Mouse (Mus musculus) E14TG2a.4 (cell line): Measurements from ENCODE around the gene Nckipsd.

ENCODE experiments used
- CTCF ChIP-seq: conservative IDR thresholded peaks from 2 replicates; pipeline ENCODE4 v1.5.1; 2014; ENCODE audit warnings: low read length
- POU5F1 ChIP-seq: IDR thresholded peaks from 2 replicates; pipeline ENCODE4 v1.6.1; 2014; ENCODE audit warnings: low read length, borderline replicate concordance

DNA sequence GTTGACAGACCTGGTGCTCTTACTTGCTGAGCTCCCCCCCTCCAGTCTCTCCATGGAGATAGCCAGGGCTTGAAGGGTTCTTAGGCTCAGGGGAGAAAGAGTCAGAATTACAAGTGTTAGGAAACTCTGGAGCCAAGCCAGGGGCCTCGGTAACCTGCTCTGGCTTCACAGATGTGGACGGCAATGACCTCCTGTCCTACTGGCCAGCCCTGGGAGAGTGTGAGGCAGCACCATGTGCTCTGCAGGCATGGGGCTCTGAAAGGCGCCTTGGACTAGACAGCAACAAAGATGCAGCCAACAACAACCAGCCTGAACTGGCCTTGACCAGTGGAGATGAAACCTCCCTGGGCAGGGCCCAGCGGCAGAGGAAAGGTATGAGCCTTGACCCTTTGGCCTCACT is 39.2 kb downstream of the Nckipsd start:
- TF ChIP-seq CTCF (no peak), POU5F1 (no peak)
